Mouse (Mus musculus) embryonic fibroblast, embryonic 13.5 days (primary cell): ENCODE results near the gene Sgf29.

Source experiments
- CTCF ChIP-seq: IDR thresholded peaks from 2 replicates; pipeline ENCODE4 v1.5.1; 2011; ENCODE audit warnings: mild to moderate bottlenecking, control low read depth, low read length, moderate library complexity, borderline replicate concordance; ENCODE audit not compliant: insufficient read depth
- POLR2A ChIP-seq: IDR thresholded peaks from 2 replicates; pipeline ENCODE4 v1.6.1; 2011; ENCODE audit warnings: low read depth, mild to moderate bottlenecking, control low read depth, low read length, moderate library complexity

DNA sequence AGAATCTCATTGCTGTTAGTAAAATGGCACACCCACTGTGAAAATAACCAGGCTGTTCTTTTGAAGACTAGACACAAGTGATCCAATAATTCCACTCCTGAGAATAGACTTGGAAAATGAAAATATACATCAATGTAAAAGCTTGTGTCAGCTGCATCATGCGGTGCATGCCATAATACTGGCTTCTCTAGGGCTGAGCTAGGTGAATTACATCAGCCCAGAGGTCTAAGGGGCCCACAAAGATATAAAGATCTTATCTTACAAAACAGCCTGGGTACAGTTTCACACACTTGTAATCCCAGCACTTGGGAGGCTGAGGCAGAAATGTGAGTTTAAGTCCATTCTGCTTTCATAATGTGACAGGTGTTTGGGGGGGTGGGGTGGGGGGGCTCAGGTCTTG is 8.4 kb downstream of the Sgf29 start:
- no peak for TF ChIP-seq CTCF
- no peak for TF ChIP-seq POLR2A
